Comparison of ENCODE assay signal across 12 mouse cellular contexts in the genomic region with DNA sequence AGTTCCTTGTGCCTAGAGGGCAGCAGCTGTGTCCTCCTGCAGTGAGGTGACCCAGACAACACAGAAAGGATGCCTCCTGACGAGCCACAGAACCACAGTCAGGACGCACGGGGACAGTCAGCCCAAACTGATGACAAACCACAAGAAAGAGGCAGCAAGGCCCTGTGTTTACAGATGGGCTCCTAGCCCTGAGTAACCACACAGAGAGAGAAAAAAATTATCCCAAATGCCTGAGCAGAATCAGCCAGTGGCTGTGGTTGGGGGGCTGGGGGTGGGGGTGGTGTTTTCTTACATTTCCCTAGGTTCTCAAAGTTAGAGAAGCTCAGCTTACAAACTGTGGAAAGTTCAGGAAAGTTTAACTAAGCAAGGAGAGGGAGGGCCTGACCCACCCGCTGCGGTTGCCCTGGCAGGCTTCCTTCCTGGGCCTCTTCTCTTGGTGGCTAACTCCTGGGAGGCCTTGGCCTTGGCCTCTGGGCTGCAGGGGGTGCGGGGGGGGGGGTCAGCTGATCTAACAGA. TPM values are rescaled to one million over a fixed set of nuclear protein-coding genes. Genes with fewer than 3 reads are reported as not detected.
DNase-seq lines count a peak whose midpoint lies in the region; ATAC-seq lines count a peak whose summit lies in the region.
"Had no signal": no experiment of that assay in that cellular context is flagged by ENCODE, and none has a peak within 500 bp of the region (broad histone marks: within the 10 kb centered on the region; RNA-seq: fewer than 3 reads in every experiment).

No protein-coding gene starts in this region.

- no peaks in the 10 kb centered on the region for H3K27me3 ChIP-seq in kidney, embryonic 14.5 days (ENCODE audit: control insufficient read depth, insufficient read depth, low read length)
- H3K27me3 ChIP-seq in forebrain, embryonic 16.5 days (replicated peaks; ENCODE audit: control insufficient read depth, insufficient read depth, low read length) = no peaks in the 10 kb centered on the region
- H3K27me3 ChIP-seq in megakaryocyte, embryonic 14.5 days (replicated peaks) = peaks cover 26% of the 10 kb centered on the region

- H3K36me3 ChIP-seq in kidney, embryonic 14.5 days (ENCODE audit: control insufficient read depth, insufficient read depth, low read length) = no peaks in the 10 kb centered on the region
- no peaks in the 10 kb centered on the region for H3K36me3 ChIP-seq in forebrain, embryonic 16.5 days (ENCODE audit: control insufficient read depth, insufficient read depth)
- H3K36me3 ChIP-seq in megakaryocyte, embryonic 14.5 days (replicated peaks; ENCODE audit: low read length) = peaks cover 2% of the 10 kb centered on the region
- H3K36me3 ChIP-seq: G1E had no signal

- no peaks in the 10 kb centered on the region for H3K9me3 ChIP-seq in kidney, embryonic 14.5 days (ENCODE audit: control insufficient read depth, low read length)
- no peaks in the 10 kb centered on the region for H3K9me3 ChIP-seq in forebrain, embryonic 16.5 days (ENCODE audit: control insufficient read depth, low read length)
- H3K9me3 ChIP-seq in megakaryocyte, embryonic 14.5 days = no peaks in the 10 kb centered on the region
- H3K9me3 ChIP-seq: G1E had no signal

- WGBS in kidney, embryonic 14.5 days = 8% methylated on average over 6 of the region's 6 CpGs
- 37% methylated on average over 6 of the region's 6 CpGs for WGBS in forebrain, embryonic 16.5 days

- 0 out of 2 replicates have a peak overlapping the region, but pooled peaks have one; percentile 12 for H3K9ac ChIP-seq in kidney, embryonic 14.5 days (ENCODE audit: low read depth, low read length)
- H3K9ac ChIP-seq in forebrain, embryonic 16.5 days (replicated peaks; ENCODE audit: low read depth, low read length) = no peak overlapping the region; the same call in 1 of the 2 replicates

- H3K4me1 ChIP-seq in kidney, embryonic 14.5 days (ENCODE audit: control insufficient read depth, insufficient read depth, low read length) = peaks cover 29% of the 10 kb centered on the region
- peaks cover 40% of the 10 kb centered on the region for H3K4me1 ChIP-seq in forebrain, embryonic 16.5 days (replicated peaks; ENCODE audit: control insufficient read depth, insufficient read depth, low read length)
- peaks cover 66% of the 10 kb centered on the region for H3K4me1 ChIP-seq in megakaryocyte, embryonic 14.5 days

- peak; percentile 70 for ATAC-seq in kidney, embryonic 14.5 days (ENCODE audit: low FRiP score, low TSS enrichment)
- ATAC-seq in forebrain, embryonic 16.5 days = no peak

- peak overlapping the region; percentile 76; the same call in 1 of the 2 replicates for H3K27ac ChIP-seq in kidney, embryonic 14.5 days (ENCODE audit: low read depth, low read length)
- H3K27ac ChIP-seq in forebrain, embryonic 16.5 days (ENCODE audit: low read length) = peak overlapping the region; percentile 87

- DNase-seq in kidney, adult 8-10 months = no peak
- peak; percentile 12 for DNase-seq in NIH3T3 (ENCODE audit: low read depth)
- DNase-seq in right cerebral cortex, postnatal 36 days (ENCODE audit: low spot score in 2 of 2) = no peak
- DNase-seq in layer of hippocampus, adult 9-11 months = no peak
- DNase-seq in cerebellum, postnatal 10 days = no peak
- DNase-seq: heart, postnatal 10 days; lung, adult 18-20 months; spleen, adult 18-20 months had no signal

- 0 out of 2 replicates have a peak overlapping the region, but pooled peaks have one; percentile 43 for H3K4me2 ChIP-seq in kidney, embryonic 14.5 days (replicated peaks; ENCODE audit: low read depth, low read length)
- no peak overlapping the region for H3K4me2 ChIP-seq in forebrain, embryonic 16.5 days (ENCODE audit: low read length)

- H3K4me3 ChIP-seq in kidney, embryonic 14.5 days (ENCODE audit: low read length) = 0 out of 2 replicates have a peak overlapping the region, but pooled peaks have one; percentile 6
- H3K4me3 ChIP-seq in forebrain, embryonic 16.5 days (replicated peaks; ENCODE audit: low read length) = no peak overlapping the region
- H3K4me3 ChIP-seq in megakaryocyte, embryonic 14.5 days (replicated peaks) = peak overlapping the region; percentile 75

RNA-seq across cellular contexts. Expression of a gene that starts 18.4 kb away (rescaled TPM):
- 7.1 and 11.6 TPM in 2 replicates for polyA plus RNA-seq in kidney, embryonic 14.5 days (2014; fragmentation: Nextera tagmentation; extraction: Ambion mirVana)
- polyA plus RNA-seq in forebrain, embryonic 16.5 days (2015; fragmentation: Nextera tagmentation; extraction: Ambion mirVana) = 18.3 and 18.6 TPM in 2 replicates
- 4.5 and 7.5 TPM in 2 replicates for polyA plus RNA-seq in megakaryocyte, embryonic 14.5 days (2012; ENCODE audit: insufficient read depth, low replicate concordance)
